Mouse (Mus musculus): ENCODE measurements around the gene Shc1.

The Shc1 gene

DNA sequence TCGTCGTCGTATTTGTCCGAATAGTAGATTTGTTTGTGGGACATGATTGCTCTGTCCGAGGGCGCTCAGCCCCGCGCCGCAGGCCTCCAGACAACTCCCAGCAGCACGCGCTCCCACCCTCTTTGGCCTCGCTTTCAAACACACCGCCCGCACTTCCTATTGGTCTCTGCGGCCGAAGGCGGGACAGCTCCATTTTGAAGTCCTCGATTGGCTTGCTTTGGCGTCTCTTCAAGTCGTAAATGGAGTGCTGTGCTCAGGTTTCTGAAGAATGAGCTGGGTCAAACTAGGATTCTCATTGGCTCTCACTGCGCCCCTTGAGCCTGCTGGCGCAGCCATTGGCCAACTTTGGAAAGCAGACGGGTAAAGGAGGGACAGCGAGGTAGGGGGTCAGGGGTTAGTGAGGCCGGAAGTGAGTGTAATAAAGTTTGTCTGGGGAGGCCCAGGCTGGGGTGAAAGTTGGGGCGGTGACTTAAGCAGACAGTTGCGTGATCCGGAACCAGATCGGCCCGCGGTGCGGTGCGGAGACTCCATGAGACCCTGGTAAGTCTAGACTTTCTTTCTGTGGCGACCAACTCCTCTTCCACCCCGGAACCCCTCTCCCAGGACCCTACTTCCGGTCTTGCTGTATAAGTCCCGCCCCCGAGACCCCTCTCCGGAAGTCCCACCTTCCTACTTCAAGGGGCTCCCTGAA lies at the start of gene Shc1, which contains the start of gene Cks1b:
Shc1 (plus strand) TSS at position 274 of the 691 bp plus-strand sequence.
Cks1b (minus strand) TSS at position 214 of the 691 bp plus-strand sequence.
- DNase-seq (ENCODE audit: low spot score): peak; percentile 83

DNA sequence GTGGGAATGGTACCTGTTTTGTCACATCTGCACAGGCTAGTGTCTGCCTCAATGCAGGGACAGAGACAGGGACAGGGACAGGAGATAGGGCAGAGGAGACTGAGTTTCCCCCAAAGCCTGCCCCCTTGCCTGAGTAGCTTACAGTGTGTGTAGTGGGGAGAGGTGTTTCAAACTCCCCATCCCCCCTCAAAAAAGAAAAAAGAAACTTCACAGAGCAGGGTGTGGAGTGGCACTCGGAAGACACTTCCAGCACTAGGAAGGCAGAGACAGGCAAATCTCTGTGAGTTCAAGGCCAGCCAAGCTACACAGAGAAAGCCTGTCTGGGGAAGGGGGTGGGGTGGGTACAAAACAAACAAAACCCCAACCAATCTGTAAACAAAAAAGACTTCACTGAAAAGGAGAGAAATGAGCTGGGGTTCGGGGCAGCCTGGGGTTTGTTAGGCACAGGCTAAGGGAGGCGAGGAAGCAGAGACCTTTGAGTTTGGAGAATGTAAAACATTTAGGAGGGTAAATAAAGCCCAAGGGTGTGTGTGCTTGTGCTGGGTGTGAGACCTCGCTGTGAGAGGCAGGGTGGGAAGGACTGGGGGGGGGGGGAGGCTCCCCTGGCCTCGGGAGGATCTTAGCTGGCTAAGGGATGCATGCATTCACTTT lies 44.5 kb upstream of the Shc1 start:
- DNase-seq (ENCODE audit: low spot score): no peak

DNA sequence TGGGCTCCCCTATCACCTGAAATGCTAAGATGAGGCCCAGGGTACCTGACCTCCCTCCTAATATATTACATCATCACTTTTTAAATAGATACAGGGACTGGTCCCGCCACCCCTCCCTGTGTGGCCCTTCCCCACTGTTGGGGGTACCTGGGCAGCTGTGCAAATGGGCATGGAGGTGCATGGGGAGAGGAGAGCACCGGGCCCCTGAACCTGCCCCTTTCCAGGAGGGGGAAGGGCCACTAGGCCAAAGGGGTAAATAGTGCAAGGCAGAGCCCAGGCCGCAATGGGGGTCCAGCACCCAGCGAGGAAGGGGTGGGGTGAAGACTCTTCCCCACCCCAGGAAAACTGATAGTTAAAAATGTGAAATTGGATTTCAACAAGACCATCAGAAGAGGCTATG lies 40.4 kb upstream of the Shc1 start:
- no peak for DNase-seq (ENCODE audit: low spot score)

DNA sequence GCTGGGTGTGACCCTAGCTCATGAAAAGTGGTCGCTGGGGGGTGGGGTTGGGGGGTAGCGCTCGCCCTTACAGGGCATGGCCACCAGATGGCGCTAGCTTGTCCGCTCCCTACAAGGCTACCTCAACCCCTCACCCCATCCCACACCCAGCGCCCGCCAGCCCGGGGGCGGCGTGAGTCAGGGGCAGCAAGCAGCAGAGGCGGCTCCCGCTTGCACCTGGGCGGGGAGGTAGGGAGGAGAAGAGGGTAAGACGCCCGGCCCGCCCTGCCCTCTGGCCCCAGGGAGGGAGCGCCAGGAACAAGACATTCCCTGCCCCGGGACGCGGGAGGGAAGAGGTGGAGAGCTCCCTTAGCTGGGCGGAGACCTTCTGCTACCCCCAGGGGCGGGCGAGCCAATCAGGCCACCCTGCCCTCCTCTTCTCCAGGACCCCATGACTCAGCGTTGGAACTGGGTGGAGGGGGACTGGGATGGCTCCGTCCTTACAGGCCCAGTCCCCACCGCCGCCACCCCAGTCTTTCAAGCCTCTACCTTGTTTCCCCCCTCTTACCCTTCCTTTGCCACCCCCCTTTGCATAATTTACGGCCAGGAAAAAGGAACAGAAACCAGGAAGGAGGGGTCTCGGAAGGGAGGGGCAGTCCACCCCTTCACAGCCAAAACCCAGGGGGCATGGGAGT lies 39.7 kb upstream of the Shc1 start:
- peak; percentile 77 for DNase-seq (ENCODE audit: low spot score)

DNA sequence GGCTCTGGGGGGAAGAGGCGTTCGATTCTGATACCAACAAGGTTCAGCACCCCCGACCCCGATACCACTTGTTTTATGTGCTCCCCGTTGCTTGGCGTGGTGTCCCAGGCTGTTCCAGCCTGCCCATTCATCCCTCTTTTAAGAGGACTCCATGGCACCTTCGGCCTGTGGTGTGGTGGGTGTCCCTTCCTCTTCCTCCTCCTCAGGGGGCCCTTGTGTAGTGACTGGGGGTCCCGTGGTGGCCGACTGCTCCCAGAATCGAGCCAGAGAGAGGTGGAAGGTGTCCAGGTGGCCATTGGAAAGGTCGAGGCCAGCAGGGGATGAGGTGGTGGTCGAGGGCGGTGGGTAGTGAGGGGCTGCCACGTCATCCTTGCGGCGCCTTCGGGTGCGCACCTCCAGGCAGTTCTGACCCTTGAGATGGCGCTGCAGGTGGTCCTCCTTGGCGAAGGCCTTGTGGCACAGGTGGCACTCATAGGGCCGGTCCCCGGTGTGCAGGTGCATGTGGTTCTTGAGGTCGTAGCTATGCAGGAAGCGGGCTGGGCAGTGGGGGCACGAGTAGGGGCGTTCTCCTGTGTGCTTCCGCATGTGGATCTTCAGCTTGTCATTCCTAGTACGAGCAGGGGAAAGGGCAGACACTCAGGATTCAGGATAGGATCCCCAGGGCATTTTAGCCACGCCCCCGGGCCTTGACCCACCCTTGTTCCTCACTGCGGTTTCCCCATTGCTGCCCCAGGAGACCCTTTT lies 38.7 kb upstream of the Shc1 start:
- no peak for DNase-seq (ENCODE audit: low spot score)

DNA sequence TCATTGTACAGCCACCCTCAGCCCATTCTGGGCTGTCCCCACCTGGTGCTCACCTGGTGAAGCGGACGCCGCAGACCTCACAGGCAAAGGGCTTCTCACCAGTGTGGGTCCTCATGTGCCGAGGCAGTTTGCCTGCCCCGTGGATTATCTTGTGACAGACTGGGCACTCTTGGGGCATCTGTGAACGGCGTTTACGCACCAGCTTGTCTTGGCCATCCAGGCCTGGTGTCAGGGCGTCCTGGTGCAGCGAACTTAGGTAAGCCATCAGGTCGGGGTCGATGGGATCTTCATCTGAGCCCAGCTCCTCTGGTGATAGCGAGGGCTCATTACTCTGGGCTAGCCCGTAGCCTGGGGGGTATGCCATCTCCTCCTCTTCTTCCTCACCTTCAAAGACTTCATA lies 38.0 kb upstream of the Shc1 start:
- DNase-seq (ENCODE audit: low spot score): no peak

DNA sequence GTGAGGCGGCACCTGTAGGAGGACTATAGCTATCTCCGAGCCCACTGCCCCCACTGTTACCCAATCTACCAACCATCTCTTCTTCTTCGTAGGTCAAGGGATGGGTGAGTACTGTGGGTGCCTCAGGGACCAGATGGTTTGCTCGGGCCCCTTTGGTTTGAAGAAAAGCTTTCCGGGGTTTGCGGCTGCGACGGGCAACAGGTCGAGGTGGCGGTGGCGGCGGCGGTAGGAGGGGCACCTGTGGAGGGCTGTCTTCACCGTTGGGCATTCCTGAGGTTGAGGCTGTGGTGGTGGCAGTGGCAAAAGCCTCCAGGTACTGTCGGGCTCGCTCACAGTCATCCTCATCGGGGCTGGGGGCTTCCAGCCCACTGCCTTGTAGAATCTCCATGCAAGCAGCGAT lies 37.5 kb upstream of the Shc1 start:
- no peak for DNase-seq (ENCODE audit: low spot score)

DNA sequence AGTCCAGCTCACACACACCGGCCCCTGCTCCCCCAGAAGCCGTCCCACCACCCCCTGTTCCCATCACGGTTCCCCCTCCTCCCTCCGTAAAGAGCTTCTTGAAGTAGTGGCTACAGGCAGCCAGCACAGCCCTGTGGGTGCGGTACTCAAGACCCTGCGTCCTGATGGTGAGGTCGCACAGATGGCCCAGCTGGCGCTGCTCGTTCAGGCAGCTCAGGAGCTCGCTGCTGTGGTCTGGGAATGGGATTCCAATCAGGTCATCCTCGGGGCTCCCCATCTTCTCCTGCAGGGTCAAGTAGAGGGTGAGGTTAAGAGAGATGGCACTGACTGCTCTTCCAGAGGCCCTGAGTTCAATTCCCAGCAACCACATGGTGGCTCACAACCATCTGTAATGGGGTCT lies 37.0 kb upstream of the Shc1 start:
- no peak for DNase-seq (ENCODE audit: low spot score)

DNA sequence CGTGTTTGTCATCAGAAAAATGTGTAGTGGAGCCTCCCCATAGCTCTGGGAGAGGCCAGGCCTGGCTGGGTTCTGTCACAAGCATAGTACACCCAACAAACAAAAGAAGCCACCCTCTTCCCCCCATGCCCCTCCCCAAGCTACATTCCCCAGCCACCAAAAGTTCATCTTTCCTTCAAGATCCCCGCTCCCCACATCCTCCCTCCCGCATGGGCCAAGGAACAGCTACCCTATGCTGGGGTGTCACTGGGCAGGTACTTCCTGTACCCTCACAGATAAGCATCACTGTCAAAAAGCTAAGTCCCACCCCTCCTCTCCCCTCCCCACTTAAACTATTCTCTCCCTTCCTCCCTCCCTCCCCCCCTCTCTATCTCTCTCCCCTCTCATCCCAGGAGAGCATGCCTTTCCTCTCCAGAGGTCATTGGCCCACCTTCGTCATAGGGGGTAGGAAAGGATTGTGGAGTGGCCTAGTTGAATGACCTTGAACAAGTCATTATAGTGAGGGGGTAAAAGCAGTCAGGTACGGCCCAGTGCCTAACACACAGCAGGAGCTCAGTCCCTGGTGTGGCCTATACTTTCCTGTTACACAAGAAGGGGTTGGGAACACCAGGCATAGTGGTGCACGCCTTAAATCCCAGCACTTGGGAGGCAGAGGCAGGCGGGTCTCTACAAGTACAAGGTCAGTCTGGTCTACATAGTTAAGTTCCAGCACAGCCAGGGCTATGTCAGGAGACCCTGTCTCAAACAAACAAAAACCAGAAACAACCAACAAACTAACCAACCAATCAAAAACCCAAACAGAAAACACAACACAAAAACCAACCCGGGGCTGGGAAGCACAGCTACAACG lies 36.0 kb upstream of the Shc1 start:
- no peak for DNase-seq (ENCODE audit: low spot score)

DNA sequence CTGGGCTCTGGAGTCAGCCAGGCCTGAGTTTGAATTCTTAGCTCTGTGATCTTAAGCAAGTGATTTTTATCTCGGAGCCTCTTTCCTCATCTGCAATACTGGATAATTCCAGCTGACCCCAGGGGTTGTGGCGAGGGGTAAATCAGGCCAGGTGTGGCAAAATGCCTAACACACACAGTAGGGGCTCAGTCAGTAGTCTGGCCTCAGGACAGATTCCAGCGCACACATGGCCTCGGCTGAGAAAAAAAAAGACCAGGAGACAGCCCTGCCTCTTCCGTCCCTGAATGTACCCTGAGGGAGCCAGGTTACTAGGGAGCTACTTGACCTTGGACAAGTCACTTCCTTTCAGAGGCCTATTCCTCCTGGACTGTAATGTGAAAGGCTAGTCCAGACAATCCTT lies 35.3 kb upstream of the Shc1 start:
- no peak for DNase-seq (ENCODE audit: low spot score)

DNA sequence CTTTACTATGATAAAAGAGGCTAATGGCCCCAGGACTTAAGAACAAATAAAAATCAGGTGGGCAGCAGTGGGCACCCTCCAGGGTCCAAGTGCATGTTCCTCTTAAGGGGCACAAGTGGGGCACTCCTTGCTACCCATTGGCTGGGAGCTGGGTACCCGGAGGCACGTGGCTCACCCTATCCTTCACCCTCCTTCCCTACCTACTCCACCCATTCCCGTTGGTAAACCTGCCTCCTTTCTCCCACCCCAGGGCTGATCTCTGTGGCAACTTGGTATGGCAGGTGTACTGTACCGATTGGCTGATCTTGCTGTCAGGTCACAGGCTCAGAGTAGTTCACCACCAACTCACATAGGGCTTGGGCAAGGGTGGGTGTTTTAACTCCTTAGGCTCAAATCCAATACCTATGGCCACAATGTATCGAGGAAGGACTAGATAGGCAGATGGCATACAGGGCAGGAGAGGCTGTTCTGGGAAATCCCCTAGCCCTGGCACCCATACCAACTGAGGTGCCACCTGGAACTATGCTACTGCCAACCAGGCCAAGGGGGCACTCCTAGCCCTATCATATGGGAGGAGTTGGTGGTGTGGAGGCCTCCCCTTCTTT lies 34.5 kb upstream of the Shc1 start:
- DNase-seq (ENCODE audit: low spot score): no peak

DNA sequence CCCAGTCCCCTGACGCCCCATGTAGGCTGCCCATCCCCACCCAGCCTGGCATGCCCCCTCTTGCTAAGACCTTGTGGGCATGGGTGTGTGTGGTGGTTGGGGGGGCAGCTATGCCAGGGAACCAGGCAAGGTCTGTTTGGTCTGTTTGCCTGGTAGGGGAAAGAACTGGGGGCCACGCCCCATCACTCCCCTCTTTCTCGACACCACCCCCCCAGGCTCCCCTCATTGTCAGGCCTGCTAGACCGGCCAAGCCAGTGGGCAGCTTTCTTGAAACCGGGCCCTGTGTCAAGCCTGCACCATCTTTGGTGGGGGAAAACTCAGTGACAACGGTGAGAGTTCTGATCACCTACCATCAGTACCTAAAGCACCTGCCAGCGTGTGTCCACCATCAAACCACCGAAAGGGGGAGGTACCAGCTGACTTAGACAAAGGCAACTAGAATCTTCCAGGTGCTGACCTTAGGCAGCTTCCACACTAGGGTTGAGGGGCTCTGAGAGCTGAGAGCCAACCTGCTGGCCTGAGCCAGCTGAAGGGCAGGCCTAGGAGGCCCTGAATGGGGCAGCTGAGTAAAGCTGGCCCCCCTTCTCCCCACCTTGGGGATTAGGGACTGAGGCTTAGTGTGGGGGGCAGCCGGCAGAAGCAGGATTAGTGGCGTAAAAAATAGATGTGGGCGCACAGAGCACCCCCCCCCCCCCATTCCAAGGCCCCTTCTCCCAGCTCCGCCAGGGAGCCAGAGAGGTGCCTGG lies 33.7 kb upstream of the Shc1 start:
- DNase-seq (ENCODE audit: low spot score): peak; percentile 62

DNA sequence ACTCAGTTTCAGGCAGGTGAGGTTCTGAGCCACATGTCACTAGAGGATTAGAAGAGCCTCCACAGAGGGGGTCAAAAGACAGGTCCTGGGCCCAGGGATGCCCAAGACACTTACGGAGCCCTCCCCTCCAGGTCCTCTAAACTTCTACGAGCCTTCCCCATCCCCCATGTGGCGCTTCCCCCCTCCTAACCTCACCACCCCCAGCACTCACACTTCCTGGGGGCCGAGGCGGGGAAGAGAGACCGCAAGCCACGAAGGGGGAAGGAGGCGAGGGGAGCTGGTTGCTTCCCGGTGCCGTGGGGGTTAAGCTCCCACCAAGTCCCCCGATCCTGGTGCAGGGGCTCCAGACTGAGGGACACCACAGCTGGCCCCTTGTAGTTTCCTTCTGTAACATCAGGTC lies 32.8 kb upstream of the Shc1 start:
- DNase-seq (ENCODE audit: low spot score): no peak

DNA sequence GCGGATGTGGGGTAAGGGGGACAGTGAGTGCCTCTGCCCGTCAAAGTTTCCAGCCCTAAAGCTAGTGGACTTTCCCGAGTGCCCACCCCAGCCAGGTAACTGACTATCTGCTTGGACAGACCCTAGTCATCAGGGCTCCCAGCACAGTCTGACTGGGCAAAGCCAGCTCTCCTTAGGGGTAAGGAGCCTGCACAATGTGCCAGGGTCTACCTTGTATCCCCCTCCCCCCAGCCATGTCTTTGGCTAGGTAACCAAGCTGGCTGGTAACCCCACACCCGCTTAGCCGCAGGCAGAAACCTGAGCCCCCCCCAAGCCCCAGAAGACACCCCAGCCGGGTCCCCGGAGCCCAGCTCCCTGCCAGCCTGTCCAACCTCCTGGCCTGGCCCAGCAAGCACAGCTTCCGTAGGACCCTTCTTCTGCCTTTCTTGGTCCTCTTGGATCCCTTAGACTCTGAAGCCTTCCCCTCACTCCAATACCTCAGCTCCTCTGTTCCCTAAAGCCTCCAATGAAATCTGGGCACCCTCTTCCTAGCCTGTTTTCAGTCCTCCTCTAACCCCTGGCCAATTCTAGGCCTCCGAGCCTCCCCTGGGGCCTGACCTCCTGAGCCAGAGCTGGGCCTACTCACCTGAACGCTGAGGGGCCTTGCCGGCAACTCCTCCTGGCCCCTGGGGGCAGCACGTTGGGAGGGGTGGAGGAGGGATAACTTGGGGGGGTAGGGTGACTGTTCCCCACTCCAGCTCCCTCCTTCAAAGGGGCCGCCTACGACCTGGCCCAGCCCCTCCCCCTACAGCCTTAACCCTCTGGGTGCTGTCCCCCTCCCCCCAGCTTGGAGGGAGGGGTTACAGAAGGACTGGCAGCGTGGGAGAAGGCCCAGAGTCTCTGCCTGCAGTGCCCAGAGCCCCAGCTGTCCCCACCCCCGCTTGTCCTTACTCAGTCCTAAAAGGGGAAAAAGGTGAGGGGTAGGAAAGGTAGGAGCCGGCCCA lies 31.5 kb upstream of the Shc1 start:
- DNase-seq (ENCODE audit: low spot score): no peak

DNA sequence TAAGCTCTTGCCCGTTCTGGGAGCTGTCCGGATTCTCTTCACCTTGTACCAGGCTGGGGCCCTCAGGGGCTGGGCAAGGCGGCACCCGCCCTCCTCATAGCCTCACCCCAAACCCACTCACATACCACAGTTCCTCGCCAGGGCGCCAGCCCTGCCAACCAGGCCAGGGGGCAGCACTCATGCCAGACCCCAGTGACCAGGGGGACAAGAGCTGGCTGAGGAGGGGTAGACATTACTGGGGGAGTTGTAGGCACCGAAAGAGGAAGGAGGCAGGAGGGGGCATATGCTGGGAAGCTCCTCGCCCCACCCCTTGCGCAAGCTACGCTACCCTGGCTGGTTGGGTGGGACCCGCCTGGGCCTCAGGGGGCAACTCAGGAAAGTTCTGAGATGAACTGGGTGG lies 30.6 kb upstream of the Shc1 start:
- DNase-seq (ENCODE audit: low spot score): peak; percentile 38

DNA sequence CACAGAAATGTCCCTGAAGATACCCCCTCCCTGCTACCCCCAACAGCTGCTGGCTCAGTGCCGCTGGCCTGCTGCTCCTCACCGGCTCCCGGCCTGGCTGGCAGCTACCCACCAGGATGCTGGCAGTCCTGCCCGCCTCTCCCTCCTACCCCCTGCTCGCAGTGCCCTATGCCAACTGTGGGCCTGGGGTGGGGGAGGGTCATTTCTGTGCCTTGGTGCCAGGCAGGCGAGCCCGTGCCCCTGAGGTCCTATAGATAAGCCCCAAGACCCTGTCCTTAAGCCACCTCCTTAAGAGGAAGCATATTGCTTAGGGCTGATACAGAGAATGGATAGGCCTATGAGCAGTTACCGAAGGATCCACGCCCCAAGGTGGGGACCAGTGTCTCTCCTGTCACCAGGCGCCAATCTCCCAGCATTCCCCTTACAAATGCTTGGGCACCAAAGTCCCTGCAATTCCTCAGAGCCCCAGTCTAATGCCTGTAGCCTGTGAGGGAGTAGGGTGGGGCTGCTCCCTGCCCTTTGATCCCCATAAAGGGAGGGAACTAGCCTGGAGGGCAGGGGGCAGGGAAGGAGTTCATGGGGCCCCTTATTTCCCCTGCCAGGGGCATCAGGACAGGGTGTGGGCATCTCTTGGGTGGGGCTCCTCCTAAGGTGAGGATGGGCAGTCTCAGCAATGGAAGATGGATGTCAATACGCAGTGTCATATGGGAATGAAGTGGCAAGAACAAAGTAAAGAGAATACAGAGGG lies 29.9 kb upstream of the Shc1 start:
- DNase-seq (ENCODE audit: low spot score): no peak

DNA sequence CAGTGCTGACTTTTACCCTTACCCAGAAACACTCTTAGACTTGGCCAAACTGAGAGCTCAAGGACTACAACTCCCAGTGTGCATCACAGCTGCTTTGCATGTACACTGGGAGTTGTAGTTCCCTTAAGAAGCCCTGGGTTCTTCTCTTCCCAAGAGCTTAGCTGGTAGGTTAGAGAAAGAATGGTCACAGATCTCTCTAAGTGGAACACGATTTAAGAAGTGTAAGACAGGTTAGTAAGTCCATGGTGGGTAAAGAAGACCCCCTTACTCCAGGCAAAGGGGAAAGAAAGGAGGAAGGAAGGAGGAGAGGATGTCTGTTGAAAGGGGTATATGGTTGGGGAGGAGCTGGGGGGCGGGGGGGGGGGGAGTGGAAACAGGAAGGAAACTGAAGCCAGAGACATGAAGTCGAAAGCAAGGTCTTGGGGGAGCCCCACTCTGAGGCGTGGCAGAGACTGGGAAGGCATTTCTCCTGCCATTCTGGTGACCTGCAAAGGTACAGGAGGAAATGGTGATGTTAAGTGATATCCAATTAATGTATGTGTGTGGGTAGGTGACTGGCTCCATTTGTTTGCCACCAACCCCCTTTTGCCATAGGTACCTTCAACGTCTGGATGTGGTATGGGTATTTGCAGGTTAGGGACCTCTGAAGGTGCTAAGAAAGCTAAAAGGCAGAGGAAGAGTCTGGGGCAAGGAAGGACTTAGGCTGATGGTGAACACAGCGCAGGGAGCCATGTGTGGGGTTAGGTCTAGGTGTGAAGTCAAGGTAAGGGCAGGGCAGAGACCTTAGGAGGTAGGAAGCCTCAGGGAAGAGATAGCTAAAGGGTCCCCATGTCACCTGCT lies 29.1 kb upstream of the Shc1 start:
- no peak for DNase-seq (ENCODE audit: low spot score)

DNA sequence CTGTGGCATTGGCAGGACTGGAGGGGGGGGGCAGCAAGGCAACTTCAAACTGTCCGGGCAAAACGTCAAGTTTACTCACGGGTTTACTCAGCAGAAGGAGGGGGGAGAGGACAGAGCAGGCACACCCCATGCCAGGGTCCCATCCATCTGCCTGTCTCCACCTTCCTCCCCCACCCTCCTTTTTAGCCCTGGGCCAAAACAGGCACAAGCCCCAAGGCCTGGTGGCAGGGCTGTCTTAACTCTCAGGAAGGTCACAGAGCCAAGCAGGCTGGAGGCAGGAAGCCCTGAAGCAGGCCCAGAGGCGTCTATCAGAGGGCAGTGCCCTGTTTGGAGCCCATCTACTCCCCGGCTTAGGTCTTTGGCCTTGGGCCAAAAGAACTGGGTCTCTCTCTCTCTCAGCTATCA lies 28.1 kb upstream of the Shc1 start:
- DNase-seq (ENCODE audit: low spot score): no peak
